Mouse (Mus musculus) stomach, embryonic 15.5 days (tissue): Measurements from ENCODE around the gene Hmcn1. TPM values are rescaled to one million over a fixed set of nuclear protein-coding genes. Genes with fewer than 3 reads are reported as not detected.

Source experiments
- ATAC-seq: fragments of 200-750 bp; cut with Nextera tagmentation; 2 replicates; pipeline ENCODE4 v1.8.0; 2017; ENCODE audit warnings: low read depth, moderate number of reproducible peaks, moderate TSS enrichment; ENCODE audit not compliant: insufficient read depth, low FRiP score
- H3K27ac ChIP-seq: fragments of 300-500 bp; sonication (generic); 2 replicates; pipeline ENCODE4 v1.5.1; 2015; ENCODE audit warnings: mild to moderate bottlenecking, inconsistent platforms
- H3K27me3 ChIP-seq: fragments of 300-500 bp; sonication (generic); replicated peaks from 2 replicates; pipeline ENCODE4 v1.6.1; 2015; ENCODE audit warnings: inconsistent platforms
- H3K36me3 ChIP-seq: fragments of 300-500 bp; sonication (generic); 2 replicates; pipeline ENCODE4 v1.6.1; 2015; ENCODE audit warnings: inconsistent platforms
- H3K4me1 ChIP-seq: fragments of 300-500 bp; sonication (generic); 2 replicates; pipeline ENCODE4 v1.6.1; 2015; ENCODE audit warnings: inconsistent platforms
- H3K4me2 ChIP-seq: fragments of 300-500 bp; sonication (generic); 2 replicates; pipeline ENCODE4 v1.6.1; 2015; ENCODE audit warnings: mild to moderate bottlenecking, inconsistent platforms
- H3K4me3 ChIP-seq: fragments of 300-500 bp; sonication (generic); replicated peaks from 2 replicates; pipeline ENCODE4 v1.5.1; 2015; ENCODE audit warnings: inconsistent platforms
- H3K9ac ChIP-seq: fragments of 300-500 bp; sonication (generic); 2 replicates; pipeline ENCODE4 v1.6.1; 2015; ENCODE audit warnings: inconsistent platforms
- H3K9me3 ChIP-seq: fragments of 300-500 bp; sonication (generic); 2 replicates; pipeline ENCODE4 v1.6.1; 2016; ENCODE audit warnings: inconsistent platforms
- WGBS: fragments of 180-500 bp; shearing (Covaris S2); methylation state at CpG from one replicate; pipeline ENCODE4 v1.1.7; 2015; 5-methylcytosine and 5-hydroxymethylcytosine counted together
- polyA plus RNA-seq: library from polyadenylated mRNA; unstranded; fragments of >200 nt; fragmentation: Nextera tagmentation; extraction: Ambion mirVana; gene quantifications from 2 replicates; pipeline ENCODE4 v1.2.1, GENCODE M21; 2015

Hmcn1 gene
- polyA plus RNA-seq, 1 experiment from 2014 or later: 11.4 TPM

DNA sequence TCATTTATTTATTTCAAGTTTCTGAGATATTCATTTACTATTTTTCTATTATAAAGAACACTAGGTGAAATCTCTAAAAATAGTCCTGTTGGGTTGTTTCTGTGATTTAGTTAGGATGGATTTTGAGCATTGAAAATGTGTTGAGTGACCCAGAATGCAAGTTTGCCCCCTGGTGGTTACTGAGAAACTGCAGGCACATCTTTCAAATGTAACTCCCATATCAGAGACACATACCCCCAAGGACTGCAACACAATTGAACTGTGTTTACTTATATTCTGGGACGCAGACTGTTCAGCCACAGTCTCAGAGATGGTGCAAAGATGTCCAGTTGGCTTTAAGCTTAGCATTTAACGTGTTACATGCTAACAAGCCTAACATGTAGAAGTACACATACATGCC is 402.0 kb downstream of the Hmcn1 start:
- no peak overlapping the region for H3K4me2 ChIP-seq
- no peak overlapping the region for H3K4me3 ChIP-seq
- 36% methylated on average over 2 of the region's 2 CpGs for WGBS
- no peaks in the 10 kb centered on the region for H3K36me3 ChIP-seq
- no peaks in the 10 kb centered on the region for H3K4me1 ChIP-seq
- H3K9ac ChIP-seq: no peak overlapping the region
- H3K27ac ChIP-seq: no peak overlapping the region
- H3K9me3 ChIP-seq: no peaks in the 10 kb centered on the region
- ATAC-seq: no peak
- no peaks in the 10 kb centered on the region for H3K27me3 ChIP-seq

DNA sequence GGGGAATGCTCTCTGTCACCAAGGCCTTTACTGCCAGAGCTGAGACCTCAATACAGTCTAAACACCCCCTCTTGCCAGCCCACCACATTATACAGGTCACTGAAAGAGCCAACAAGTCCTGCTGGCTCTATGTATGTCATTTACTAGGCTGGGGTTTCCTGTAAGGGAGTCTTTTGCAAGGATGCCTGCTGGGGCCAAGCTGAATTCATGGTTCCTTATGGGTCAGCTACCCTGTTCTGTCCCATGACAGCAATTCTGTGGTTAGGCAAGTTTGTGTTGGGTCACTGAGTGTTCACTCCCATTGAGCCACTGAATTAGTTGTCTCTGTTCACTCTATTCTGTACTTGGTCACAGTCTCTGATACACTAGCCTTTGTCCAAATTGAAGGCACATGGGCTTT is 405.8 kb downstream of the Hmcn1 start:
- Histone ChIP-seq H3K27me3 (no peaks in the 10 kb centered on the region), H3K9me3 (no peaks in the 10 kb centered on the region), H3K36me3 (no peaks in the 10 kb centered on the region; the same call in 1 of the 2 replicates), H3K4me3 (no peak overlapping the region), H3K9ac (no peak overlapping the region), H3K4me1 (no peaks in the 10 kb centered on the region), H3K27ac (no peak overlapping the region), H3K4me2 (no peak overlapping the region)
- ATAC-seq: no peak

DNA sequence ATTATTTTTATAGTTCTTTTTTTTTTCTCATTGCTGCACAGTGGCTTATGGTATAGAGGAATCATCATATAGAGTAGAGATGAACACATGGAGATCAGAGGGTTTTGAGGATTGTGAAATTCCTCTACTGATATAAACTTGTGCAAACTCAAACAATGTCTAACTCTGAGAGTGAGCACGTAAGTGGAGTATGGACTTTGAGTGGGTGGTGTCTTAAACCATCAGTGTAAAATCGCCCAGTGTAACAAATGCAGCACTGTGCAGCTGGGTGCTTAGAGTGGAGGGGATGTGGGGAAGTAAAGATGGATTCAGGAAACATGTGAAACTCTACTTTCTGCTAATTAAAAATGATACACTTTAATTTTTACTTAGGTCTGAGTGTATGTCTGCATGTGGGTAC is 408.8 kb downstream of the Hmcn1 start:
- Histone ChIP-seq H3K4me2 (no peak overlapping the region), H3K4me3 (no peak overlapping the region), H3K9ac (no peak overlapping the region), H3K36me3 (no peaks in the 10 kb centered on the region; the same call in 1 of the 2 replicates), H3K27me3 (no peaks in the 10 kb centered on the region), H3K4me1 (no peaks in the 10 kb centered on the region), H3K9me3 (no peaks in the 10 kb centered on the region), H3K27ac (no peak overlapping the region)
- WGBS: 77% methylated on average over 2 of the region's 2 CpGs
- no peak for ATAC-seq

DNA sequence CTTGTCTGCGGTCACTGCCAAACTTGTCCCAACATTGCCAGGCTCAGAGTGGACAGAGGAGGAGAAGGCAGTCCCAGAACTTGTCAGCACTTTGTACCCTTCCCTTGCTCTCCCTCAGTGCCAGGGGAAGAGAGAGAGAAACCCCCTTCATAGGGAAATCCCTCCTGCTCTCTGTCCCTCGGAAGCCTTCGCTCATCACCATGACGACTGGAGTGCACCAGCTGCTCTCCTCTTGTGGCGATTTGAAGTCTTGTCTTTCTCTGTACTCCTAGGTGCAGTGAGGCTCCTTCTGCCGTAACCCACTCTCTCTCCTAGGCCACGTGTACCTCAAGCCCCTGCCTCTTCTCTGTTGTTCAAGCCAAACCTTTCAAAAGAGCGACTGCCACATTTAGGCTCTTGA is 409.5 kb downstream of the Hmcn1 start:
- Histone ChIP-seq H3K27ac (no peak overlapping the region), H3K4me2 (no peak overlapping the region), H3K27me3 (no peaks in the 10 kb centered on the region), H3K9ac (no peak overlapping the region), H3K4me3 (no peak overlapping the region), H3K9me3 (no peaks in the 10 kb centered on the region), H3K4me1 (no peaks in the 10 kb centered on the region), H3K36me3 (no peaks in the 10 kb centered on the region; the same call in 1 of the 2 replicates)
- no peak for ATAC-seq
- WGBS: 49% methylated on average over 8 of the region's 8 CpGs

DNA sequence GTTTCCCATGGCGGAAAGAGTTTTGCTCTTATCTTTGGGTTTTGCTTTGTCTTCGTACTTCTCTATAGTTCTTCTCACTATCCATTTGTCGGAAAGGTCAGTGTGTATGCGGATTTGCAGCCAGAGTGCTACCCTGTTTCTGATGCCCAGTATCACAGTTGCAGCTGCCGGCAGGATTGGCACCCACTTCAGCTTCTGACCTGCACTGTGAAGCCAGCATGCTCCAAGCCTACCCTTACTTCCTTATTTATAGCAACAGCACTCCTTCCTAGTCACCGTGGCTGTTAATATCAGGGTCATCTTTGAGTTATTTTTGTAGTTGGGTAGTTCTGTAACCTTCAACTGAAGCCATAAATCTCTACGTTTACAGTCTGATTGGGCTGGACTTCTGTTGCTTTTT is 412.7 kb downstream of the Hmcn1 start:
- H3K27me3 ChIP-seq: no peaks in the 10 kb centered on the region
- WGBS: 81% methylated on average over 7 of the region's 7 CpGs

DNA sequence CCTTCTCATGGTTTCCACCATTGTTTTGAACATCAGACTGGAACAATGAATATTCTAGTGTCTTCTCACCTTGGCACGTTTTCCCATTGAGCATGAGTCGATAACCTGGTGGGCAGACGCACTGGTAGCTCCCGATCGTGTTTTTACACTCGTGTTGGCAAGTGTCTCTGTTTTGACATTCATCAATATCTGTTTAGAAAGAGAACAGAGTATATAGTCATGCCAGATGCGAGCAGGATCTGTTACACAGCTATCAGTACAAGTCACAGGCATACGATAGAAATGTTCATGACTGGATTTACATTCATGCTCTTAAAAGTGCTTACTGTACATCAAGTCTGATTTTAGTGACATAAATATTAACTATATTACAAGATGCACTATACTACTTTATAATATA is 419.8 kb downstream of the Hmcn1 start:
- Histone ChIP-seq H3K4me1 (no peaks in the 10 kb centered on the region), H3K27ac (no peak overlapping the region), H3K9me3 (no peaks in the 10 kb centered on the region), H3K4me2 (no peak overlapping the region), H3K36me3 (no peaks in the 10 kb centered on the region), H3K9ac (no peak overlapping the region), H3K27me3 (no peaks in the 10 kb centered on the region), H3K4me3 (no peak overlapping the region)
- ATAC-seq: no peak
- 87% methylated on average over 8 of the region's 8 CpGs for WGBS

More for the DNA sequence above, 412.7 kb downstream of the Hmcn1 start:
- Histone ChIP-seq H3K4me1 (no peaks in the 10 kb centered on the region), H3K9ac (no peak overlapping the region), H3K4me3 (no peak overlapping the region), H3K36me3 (no peaks in the 10 kb centered on the region), H3K27ac (no peak overlapping the region), H3K9me3 (no peaks in the 10 kb centered on the region), H3K4me2 (no peak overlapping the region)
- ATAC-seq: no peak

- H3K9me3 ChIP-seq: no peaks in the 10 kb centered on the region
- H3K4me2 ChIP-seq: no peak overlapping the region
- ATAC-seq: no peak
- H3K36me3 ChIP-seq: no peaks in the 10 kb centered on the region
- H3K9ac ChIP-seq: no peak overlapping the region
- H3K27ac ChIP-seq: no peak overlapping the region
- H3K27me3 ChIP-seq: no peaks in the 10 kb centered on the region
- no peaks in the 10 kb centered on the region for H3K4me1 ChIP-seq
- no peak overlapping the region for H3K4me3 ChIP-seq
- 65% methylated on average over 4 of the region's 4 CpGs for WGBS
Observed at GRCm38 (mm10) chr1:150570562-150571156, 422.6 kb downstream of the Hmcn1 start.

DNA sequence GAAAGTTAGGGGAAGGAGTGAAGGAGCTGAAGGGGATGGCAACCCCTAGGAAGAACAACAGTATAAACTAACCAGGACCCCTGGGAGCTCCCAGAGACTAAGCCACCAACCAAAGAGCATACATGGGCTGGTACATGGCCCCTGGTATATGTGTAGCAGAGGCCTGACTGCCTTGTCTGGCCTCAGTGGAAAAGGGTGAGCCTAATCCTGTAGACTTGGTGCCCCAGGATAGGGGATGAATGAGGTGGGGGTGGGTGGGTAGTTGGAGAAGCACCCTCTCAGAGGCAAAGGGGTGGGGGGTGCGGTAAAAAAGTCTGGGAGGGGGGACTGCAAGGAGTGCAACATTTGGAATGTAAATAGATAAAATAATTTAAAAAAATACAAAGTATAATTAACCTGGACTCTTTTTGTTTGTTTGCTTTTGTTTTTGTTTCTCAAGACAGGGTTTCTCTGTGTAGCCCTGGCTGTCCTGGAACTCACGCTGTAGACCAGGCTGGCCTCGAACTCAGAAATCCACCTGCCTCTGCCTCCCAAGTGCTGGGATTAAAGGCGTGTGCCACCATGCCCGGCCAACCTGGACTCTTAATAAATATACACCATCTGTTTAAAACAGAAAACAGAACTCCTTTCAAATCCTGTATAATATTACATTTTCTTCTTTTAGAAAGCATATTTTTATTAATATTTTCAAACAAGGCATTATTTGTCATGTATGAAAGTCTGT is 423.3 kb downstream of the Hmcn1 start:
- H3K9ac ChIP-seq: no peak overlapping the region
- WGBS: 91% methylated on average over 5 of the region's 5 CpGs

GRCm38 (mm10) chr1:150566287-150566686 is 426.9 kb downstream of the Hmcn1 start:
- H3K27ac ChIP-seq: no peak overlapping the region
- H3K4me3 ChIP-seq: no peak overlapping the region
- no peak overlapping the region for H3K4me2 ChIP-seq
- H3K36me3 ChIP-seq: no peaks in the 10 kb centered on the region; the same call in 1 of the 2 replicates
- no peaks in the 10 kb centered on the region for H3K27me3 ChIP-seq
- no peaks in the 10 kb centered on the region for H3K4me1 ChIP-seq
- H3K9me3 ChIP-seq: no peaks in the 10 kb centered on the region
- 80% methylated on average over 4 of the region's 4 CpGs for WGBS
- no peak overlapping the region for H3K9ac ChIP-seq
- no peak for ATAC-seq

More for the DNA sequence above, 423.3 kb downstream of the Hmcn1 start:
- H3K4me2 ChIP-seq: no peak overlapping the region
- H3K27me3 ChIP-seq: no peaks in the 10 kb centered on the region
- no peaks in the 10 kb centered on the region for H3K9me3 ChIP-seq
- H3K27ac ChIP-seq: no peak overlapping the region
- H3K4me1 ChIP-seq: no peaks in the 10 kb centered on the region
- H3K36me3 ChIP-seq: no peaks in the 10 kb centered on the region; the same call in 1 of the 2 replicates
- no peak overlapping the region for H3K4me3 ChIP-seq
- ATAC-seq: no peak

DNA sequence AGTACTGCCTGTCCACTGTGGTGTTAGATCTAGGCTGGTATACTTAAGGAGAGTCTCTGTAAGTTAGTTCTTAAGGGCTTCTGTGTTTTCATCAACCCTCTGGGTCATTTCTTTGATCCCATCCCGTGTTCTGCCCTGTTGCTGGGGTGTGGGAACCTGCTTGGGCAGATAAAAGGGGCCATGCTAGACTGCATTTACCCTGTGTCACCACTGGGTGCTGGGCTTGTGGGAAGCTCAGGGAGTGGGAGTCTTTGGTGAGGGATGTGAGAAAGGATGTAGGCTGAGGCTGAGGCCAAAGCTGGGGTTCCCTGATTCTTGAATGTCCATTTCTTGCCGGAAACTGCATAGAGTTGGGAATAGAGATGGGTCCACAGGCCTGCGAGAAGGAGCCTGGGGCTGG is 436.6 kb downstream of the Hmcn1 start:
- Histone ChIP-seq H3K9ac (no peak overlapping the region), H3K9me3 (no peaks in the 10 kb centered on the region), H3K27me3 (no peaks in the 10 kb centered on the region), H3K27ac (no peak overlapping the region), H3K4me1 (no peaks in the 10 kb centered on the region), H3K4me2 (no peak overlapping the region), H3K4me3 (no peak overlapping the region), H3K36me3 (no peaks in the 10 kb centered on the region)
- 71% methylated on average over 3 of the region's 3 CpGs for WGBS
- no peak for ATAC-seq

- Histone ChIP-seq H3K9me3 (no peaks in the 10 kb centered on the region), H3K36me3 (no peaks in the 10 kb centered on the region), H3K4me2 (no peak overlapping the region), H3K27me3 (no peaks in the 10 kb centered on the region), H3K27ac (no peak overlapping the region), H3K4me1 (no peaks in the 10 kb centered on the region), H3K4me3 (no peak overlapping the region), H3K9ac (no peak overlapping the region)
- no peak for ATAC-seq
- 84% methylated on average over 1 of the region's 1 CpGs for WGBS
Observed at GRCm38 (mm10) chr1:150551390-150551789, 441.8 kb downstream of the Hmcn1 start.

DNA sequence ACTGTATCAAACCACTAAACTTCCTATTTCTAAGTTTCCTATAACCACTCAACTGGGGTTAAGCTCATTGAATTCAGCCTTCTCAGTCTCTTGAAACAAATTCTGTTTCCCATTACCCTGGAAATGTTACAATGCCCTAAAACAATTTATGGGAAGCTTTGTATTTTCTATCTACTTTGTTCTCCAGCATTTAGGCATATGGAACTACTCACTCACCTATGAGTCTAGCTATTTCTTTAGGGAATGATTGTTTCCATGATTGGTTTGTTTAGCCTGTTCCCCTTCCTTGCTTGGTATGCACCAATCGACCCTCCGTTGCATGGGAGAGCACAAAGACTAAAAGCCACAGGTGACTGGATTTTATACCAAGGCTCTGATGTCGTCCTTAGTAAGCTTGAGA is 446.8 kb downstream of the Hmcn1 start:
- H3K36me3 ChIP-seq: no peaks in the 10 kb centered on the region
- 69% methylated on average over 3 of the region's 3 CpGs for WGBS
- H3K9me3 ChIP-seq: no peaks in the 10 kb centered on the region
- H3K4me2 ChIP-seq: no peak overlapping the region
- H3K27ac ChIP-seq: no peak overlapping the region
- ATAC-seq: no peak
- H3K27me3 ChIP-seq: no peaks in the 10 kb centered on the region
- H3K4me1 ChIP-seq: no peaks in the 10 kb centered on the region
- H3K9ac ChIP-seq: no peak overlapping the region
- H3K4me3 ChIP-seq: no peak overlapping the region
